Mouse (Mus musculus): Measurements from ENCODE around the gene Ugt1a1.
"Not testable (repeated sequence)": the region's sequence is repeated elsewhere in the genome, so short reads cannot be mapped to it uniquely, and the experiment has no call there.

Gene Ugt1a1

GRCm38 (mm10) chr1:88211812-88212211 lies at the start of gene Ugt1a1:
Gene Ugt1a1 (plus strand): TSS chr1:88211959.
- peak; percentile 12 for DNase-seq

GRCm38 (mm10) chr1:88165711-88166110 lies 46.0 kb upstream of the Ugt1a1 start, which contains the start of gene Ugt1a5:
Gene Ugt1a5 (plus strand): TSS chr1:88166012.
- no peak for DNase-seq

GRCm38 (mm10) chr1:88172190-88172589 lies 39.6 kb upstream of the Ugt1a1 start:
- DNase-seq = not testable (repeated sequence)

GRCm38 (mm10) chr1:88179657-88180056 lies 32.1 kb upstream of the Ugt1a1 start:
- no peak for DNase-seq

GRCm38 (mm10) chr1:88186325-88186935 lies 25.3 kb upstream of the Ugt1a1 start:
- no peak for DNase-seq

- no peak for DNase-seq
Observed at GRCm38 (mm10) chr1:88192136-88192535, 19.6 kb upstream of the Ugt1a1 start.

GRCm38 (mm10) chr1:88195687-88196086 lies 16.1 kb upstream of the Ugt1a1 start:
- DNase-seq = no peak

- no peak for DNase-seq
Observed at GRCm38 (mm10) chr1:88197443-88197842, 14.3 kb upstream of the Ugt1a1 start.

GRCm38 (mm10) chr1:88199996-88200395 lies 11.8 kb upstream of the Ugt1a1 start:
- no peak for DNase-seq

GRCm38 (mm10) chr1:88200456-88200855 lies 11.3 kb upstream of the Ugt1a1 start, which contains the start of gene Ugt1a2:
Gene Ugt1a2 (plus strand): TSS chr1:88200601.
- no peak for DNase-seq

GRCm38 (mm10) chr1:88205294-88205922 lies 6.4 kb upstream of the Ugt1a1 start, which contains the start of gene Dnajb3:
Gene Dnajb3 (minus strand): TSS chr1:88205782.
- peak; percentile 79 for DNase-seq

- DNase-seq = no peak
Observed at GRCm38 (mm10) chr1:88206843-88207479, 4.8 kb upstream of the Ugt1a1 start.

GRCm38 (mm10) chr1:88212341-88213045 lies 734 bp downstream of the Ugt1a1 start:
- peak; percentile 19 for DNase-seq

GRCm38 (mm10) chr1:88213061-88213460 lies 1.3 kb downstream of the Ugt1a1 start:
- no peak for DNase-seq

- DNase-seq = peak; percentile 30
Observed at GRCm38 (mm10) chr1:88213766-88214461, 2.2 kb downstream of the Ugt1a1 start.

GRCm38 (mm10) chr1:88214462-88214952 lies 2.7 kb downstream of the Ugt1a1 start:
- DNase-seq = no peak

- no peak for DNase-seq
Observed at GRCm38 (mm10) chr1:88215466-88216380, 4.0 kb downstream of the Ugt1a1 start.

GRCm38 (mm10) chr1:88216551-88216950 lies 4.8 kb downstream of the Ugt1a1 start:
- no peak for DNase-seq

- peak; percentile 9 for DNase-seq
Observed at GRCm38 (mm10) chr1:88217144-88217543, 5.4 kb downstream of the Ugt1a1 start.

- DNase-seq = no peak
Observed at GRCm38 (mm10) chr1:88217576-88217975, 5.8 kb downstream of the Ugt1a1 start.

GRCm38 (mm10) chr1:88218051-88218450 lies 6.3 kb downstream of the Ugt1a1 start:
- peak; percentile 9 for DNase-seq

Data from lung, postnatal 10 days (tissue).